Mouse (Mus musculus) stomach, embryonic 15.5 days (tissue): ENCODE measurements around the gene Pnpla7. TPM values are rescaled to one million over a fixed set of nuclear protein-coding genes. Genes with fewer than 3 reads are reported as not detected.
"Not testable (repeated sequence)": the region's sequence is repeated elsewhere in the genome, so short reads cannot be mapped to it uniquely, and the experiment has no call there.

ENCODE experiments used
- ATAC-seq: fragments of 200-750 bp; cut with Nextera tagmentation; 2 replicates; pipeline ENCODE4 v1.8.0; 2017; ENCODE audit warnings: low read depth, moderate number of reproducible peaks, moderate TSS enrichment; ENCODE audit not compliant: insufficient read depth, low FRiP score
- H3K27ac ChIP-seq: fragments of 300-500 bp; sonication (generic); 2 replicates; pipeline ENCODE4 v1.5.1; 2015; ENCODE audit warnings: mild to moderate bottlenecking, inconsistent platforms
- H3K27me3 ChIP-seq: fragments of 300-500 bp; sonication (generic); replicated peaks from 2 replicates; pipeline ENCODE4 v1.6.1; 2015; ENCODE audit warnings: inconsistent platforms
- H3K36me3 ChIP-seq: fragments of 300-500 bp; sonication (generic); 2 replicates; pipeline ENCODE4 v1.6.1; 2015; ENCODE audit warnings: inconsistent platforms
- H3K4me1 ChIP-seq: fragments of 300-500 bp; sonication (generic); 2 replicates; pipeline ENCODE4 v1.6.1; 2015; ENCODE audit warnings: inconsistent platforms
- H3K4me2 ChIP-seq: fragments of 300-500 bp; sonication (generic); 2 replicates; pipeline ENCODE4 v1.6.1; 2015; ENCODE audit warnings: mild to moderate bottlenecking, inconsistent platforms
- H3K4me3 ChIP-seq: fragments of 300-500 bp; sonication (generic); replicated peaks from 2 replicates; pipeline ENCODE4 v1.5.1; 2015; ENCODE audit warnings: inconsistent platforms
- H3K9ac ChIP-seq: fragments of 300-500 bp; sonication (generic); 2 replicates; pipeline ENCODE4 v1.6.1; 2015; ENCODE audit warnings: inconsistent platforms
- H3K9me3 ChIP-seq: fragments of 300-500 bp; sonication (generic); 2 replicates; pipeline ENCODE4 v1.6.1; 2016; ENCODE audit warnings: inconsistent platforms
- WGBS: fragments of 180-500 bp; shearing (Covaris S2); methylation state at CpG from one replicate; pipeline ENCODE4 v1.1.7; 2015; 5-methylcytosine and 5-hydroxymethylcytosine counted together
- polyA plus RNA-seq: library from polyadenylated mRNA; unstranded; fragments of >200 nt; fragmentation: Nextera tagmentation; extraction: Ambion mirVana; gene quantifications from 2 replicates; pipeline ENCODE4 v1.2.1, GENCODE M21; 2015

Gene Pnpla7
- polyA plus RNA-seq, 1 experiment from 2014 or later = 8.6 TPM

DNA sequence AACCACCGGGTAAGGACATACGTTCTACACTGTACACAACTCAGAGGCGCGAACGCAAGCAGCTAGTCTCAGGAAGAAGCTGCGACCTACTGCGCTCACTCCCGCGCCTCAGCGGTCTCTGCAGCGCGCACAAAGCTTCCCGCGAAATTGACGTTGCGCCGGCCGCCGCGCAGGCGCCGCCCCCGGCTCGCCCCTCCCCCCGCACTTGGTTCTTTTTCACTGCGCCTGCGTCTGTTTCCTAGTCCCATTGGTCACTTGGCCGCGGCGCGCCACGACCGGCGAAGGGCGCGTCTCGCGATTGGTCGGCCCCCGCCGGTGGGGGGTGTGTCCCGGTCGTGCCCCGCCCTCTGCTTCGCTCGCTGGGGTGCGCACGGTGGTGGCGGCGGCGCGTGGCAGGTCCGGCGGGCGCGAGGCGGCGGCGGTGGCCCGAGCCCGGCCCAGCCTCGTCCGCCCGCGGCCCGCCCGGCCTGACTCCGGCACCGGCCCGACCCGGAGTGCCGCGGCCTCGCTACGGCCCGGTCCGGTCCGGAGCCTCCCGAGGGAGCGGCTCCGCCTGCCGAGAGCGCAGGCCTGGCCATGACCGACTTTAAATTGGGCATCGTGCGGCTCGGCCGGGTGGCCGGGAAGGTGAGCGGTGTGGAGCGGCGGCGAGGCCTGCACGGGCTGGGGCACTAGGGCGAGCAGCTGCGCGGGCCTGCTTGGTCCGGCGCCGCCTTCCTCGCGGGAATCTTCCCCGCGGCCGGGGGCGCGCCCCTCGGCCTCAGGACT is 26.2 kb upstream of the Pnpla7 start, which contains the start of gene Zmynd19:
Gene Zmynd19 (plus strand): TSS at position 372 of the 768 bp plus-strand sequence.
- H3K9ac ChIP-seq = peak within 1 kb of the TSS; percentile 88
- H3K4me1 ChIP-seq = 0 out of 2 replicates have a peak, but pooled peaks cover 10% of the 10 kb centered on the region
- WGBS = under 1% methylated on average over 101 of the region's 108 CpGs
- peaks cover 22% of the 10 kb centered on the region for H3K36me3 ChIP-seq
- peak within 1 kb of the TSS; percentile 87 for H3K4me3 ChIP-seq
- H3K4me2 ChIP-seq = peak within 1 kb of the TSS; percentile 82
- H3K27ac ChIP-seq = peak within 1 kb of the TSS; percentile 36; the same call in 1 of the 2 replicates
- no peaks in the 10 kb centered on the region for H3K9me3 ChIP-seq
- ATAC-seq = peak; percentile 99
- H3K27me3 ChIP-seq = no peaks in the 10 kb centered on the region

- peak overlapping the region; percentile 82 for H3K4me2 ChIP-seq
- WGBS = under 1% methylated on average over 31 of the region's 31 CpGs
- H3K36me3 ChIP-seq = peaks cover 25% of the 10 kb centered on the region
- peak overlapping the region; percentile 88 for H3K9ac ChIP-seq
- 0 out of 2 replicates have a peak, but pooled peaks have one; percentile 0 for ATAC-seq
- H3K27me3 ChIP-seq = no peaks in the 10 kb centered on the region
- peak overlapping the region; percentile 36; the same call in 1 of the 2 replicates for H3K27ac ChIP-seq
- H3K4me3 ChIP-seq = peak overlapping the region; percentile 87
- H3K9me3 ChIP-seq = no peaks in the 10 kb centered on the region
- 0 out of 2 replicates have a peak, but pooled peaks cover 10% of the 10 kb centered on the region for H3K4me1 ChIP-seq
Observed at GRCm38 (mm10) chr2:24950189-24950535, 25.7 kb upstream of the Pnpla7 start.

- H3K36me3 ChIP-seq = peaks cover 41% of the 10 kb centered on the region
- WGBS = 75% methylated on average over 4 of the region's 4 CpGs
Observed at GRCm38 (mm10) chr2:24952537-24953055, 23.2 kb upstream of the Pnpla7 start.

GRCm38 (mm10) chr2:24960910-24961309 is 14.9 kb upstream of the Pnpla7 start:
- Histone ChIP-seq H3K4me2 (no peak overlapping the region), H3K27ac (no peak overlapping the region), H3K36me3 (peaks cover 38% of the 10 kb centered on the region), H3K9me3 (no peaks in the 10 kb centered on the region), H3K4me3 (no peak overlapping the region), H3K9ac (no peak overlapping the region), H3K4me1 (0 out of 2 replicates have a peak, but pooled peaks cover 7% of the 10 kb centered on the region), H3K27me3 (no peaks in the 10 kb centered on the region)
- ATAC-seq = no peak
- 32% methylated on average over 3 of the region's 3 CpGs for WGBS

More at GRCm38 (mm10) chr2:24952537-24953055, 23.2 kb upstream of the Pnpla7 start:
- Histone ChIP-seq H3K9me3 (no peaks in the 10 kb centered on the region), H3K4me3 (no peak overlapping the region), H3K9ac (no peak overlapping the region), H3K4me2 (no peak overlapping the region), H3K27ac (no peak overlapping the region), H3K27me3 (no peaks in the 10 kb centered on the region), H3K4me1 (0 out of 2 replicates have a peak, but pooled peaks cover 10% of the 10 kb centered on the region)
- ATAC-seq = no peak

- ATAC-seq = peak; percentile 88
- Histone ChIP-seq H3K4me2 (peak within 1 kb of the TSS; percentile 64), H3K9me3 (no peaks in the 10 kb centered on the region), H3K27me3 (no peaks in the 10 kb centered on the region), H3K36me3 (peaks cover 33% of the 10 kb centered on the region), H3K4me3 (peak within 1 kb of the TSS; percentile 85), H3K27ac (peak within 1 kb of the TSS; percentile 38; the same call in 1 of the 2 replicates), H3K4me1 (0 out of 2 replicates have a peak, but pooled peaks cover 7% of the 10 kb centered on the region), H3K9ac (peak within 1 kb of the TSS; percentile 73)
- WGBS = under 1% methylated on average over 28 of the region's 28 CpGs
Observed at GRCm38 (mm10) chr2:24962304-24963000, 13.4 kb upstream of the Pnpla7 start, which contains the start of gene Dph7. Gene Dph7, plus strand, starts transcription at chr2:24962400.

GRCm38 (mm10) chr2:24970386-24970785 is 5.4 kb upstream of the Pnpla7 start:
- Histone ChIP-seq H3K4me3 (no peak overlapping the region), H3K9ac (no peak overlapping the region), H3K27me3 (no peaks in the 10 kb centered on the region), H3K4me2 (no peak overlapping the region), H3K36me3 (peaks cover 47% of the 10 kb centered on the region), H3K27ac (no peak overlapping the region), H3K9me3 (no peaks in the 10 kb centered on the region), H3K4me1 (peaks cover 6% of the 10 kb centered on the region)
- no peak for ATAC-seq
- 76% methylated on average over 4 of the region's 4 CpGs for WGBS

DNA sequence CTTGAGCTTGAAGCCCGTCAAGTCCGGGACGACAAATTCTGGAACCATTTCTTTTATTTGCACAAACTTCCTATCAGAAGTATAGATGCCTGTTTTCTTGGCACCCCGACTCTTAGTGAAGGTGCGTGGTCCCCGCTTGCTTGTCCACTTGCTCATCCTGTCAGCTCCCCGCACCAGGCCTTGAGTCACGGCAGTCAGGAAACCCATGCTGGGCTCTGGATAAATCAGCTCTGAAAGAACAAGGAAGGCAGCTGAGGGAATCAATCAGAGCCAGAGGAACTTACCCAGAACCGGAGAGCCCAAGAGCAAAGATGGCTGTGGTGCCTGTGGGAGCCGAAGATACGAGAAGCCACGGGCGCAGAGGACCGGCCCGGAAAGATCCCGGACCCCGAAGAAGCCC is 1.4 kb upstream of the Pnpla7 start:
- WGBS = under 1% methylated on average over 17 of the region's 17 CpGs
- H3K9me3 ChIP-seq, ATAC-seq, H3K4me1 ChIP-seq, H3K27me3 ChIP-seq: not testable (repeated sequence)
- Histone ChIP-seq H3K9ac (peak overlapping the region; percentile 93), H3K27ac (peak overlapping the region; percentile 97), H3K36me3 (peaks cover 24% of the 10 kb centered on the region), H3K4me2 (peak overlapping the region; percentile 99), H3K4me3 (peak overlapping the region; percentile 80)

DNA sequence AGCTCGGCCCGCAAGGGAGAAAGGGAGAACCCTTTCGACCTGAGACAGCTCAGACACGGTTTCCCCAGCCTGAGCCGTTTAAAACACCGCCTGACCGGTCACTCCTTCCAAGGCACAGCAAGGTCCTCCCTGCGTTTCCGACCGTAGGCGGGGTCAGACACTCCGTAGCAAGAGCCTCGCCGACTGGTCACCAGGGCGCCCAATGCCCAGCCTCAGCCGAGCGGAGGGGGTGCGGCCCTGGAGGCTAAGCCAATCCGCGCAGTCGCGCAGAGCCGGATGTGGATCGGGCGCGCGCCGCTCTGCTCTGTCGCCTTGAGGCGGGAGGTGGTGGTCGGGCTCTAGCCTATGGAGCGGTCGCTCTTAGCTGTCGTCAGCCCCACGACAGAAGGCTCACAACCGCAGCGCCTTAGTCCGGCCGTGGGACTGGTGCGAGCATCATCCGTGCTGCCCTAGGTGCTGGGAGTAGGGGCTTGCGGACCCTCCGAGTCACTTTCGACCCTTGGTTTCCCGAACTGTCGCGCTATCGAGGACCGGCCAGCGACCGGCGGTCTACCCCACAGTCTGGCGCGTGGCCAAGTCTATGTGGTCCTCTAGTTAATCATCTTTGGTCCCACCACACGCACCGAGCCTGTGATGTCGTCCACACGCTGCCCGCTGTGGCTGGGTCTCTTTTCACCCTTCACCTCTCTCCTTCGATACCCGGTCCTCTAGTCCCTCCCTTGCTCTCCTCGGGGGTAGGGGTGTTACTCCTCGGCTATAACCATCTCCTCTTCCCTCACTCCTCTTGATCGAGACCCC is 728 bp upstream of the Pnpla7 start, which contains the start of gene Mrpl41:
Gene Mrpl41 (minus strand): TSS at position 193 of the 798 bp plus-strand sequence.
- Histone ChIP-seq H3K36me3 (peaks cover 22% of the 10 kb centered on the region), H3K4me3 (peak within 1 kb of the TSS; percentile 80), H3K9me3 (no peaks in the 10 kb centered on the region), H3K27ac (peak within 1 kb of the TSS; percentile 97), H3K4me2 (peak within 1 kb of the TSS; percentile 99), H3K4me1 (peaks cover 9% of the 10 kb centered on the region), H3K9ac (peak within 1 kb of the TSS; percentile 93), H3K27me3 (no peaks in the 10 kb centered on the region)
- peak; percentile 100 for ATAC-seq
- under 1% methylated on average over 64 of the region's 64 CpGs for whole genome bisulfite sequencing

DNA sequence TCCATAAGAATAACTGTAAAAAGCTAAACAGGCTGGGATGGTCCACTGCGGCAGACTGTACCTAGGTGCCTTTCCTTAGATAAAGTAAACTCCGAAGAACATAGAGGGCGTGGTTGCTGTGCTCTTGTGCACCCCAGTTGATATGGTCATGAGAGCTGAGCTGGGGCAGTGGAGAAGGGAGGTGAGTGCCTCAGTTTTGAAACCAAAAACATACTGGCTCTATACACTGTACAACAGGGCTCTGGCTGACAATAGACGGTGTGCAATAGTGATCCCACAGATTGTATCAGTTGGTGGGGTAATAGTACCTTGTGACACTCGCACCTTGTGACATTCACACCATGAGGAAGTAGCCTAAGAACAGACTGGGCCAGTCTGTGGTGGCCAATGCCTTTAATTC is 1.1 kb downstream of the Pnpla7 start:
- H3K27me3 ChIP-seq = no peaks in the 10 kb centered on the region
- no peak overlapping the region; the same call in 1 of the 2 replicates for H3K27ac ChIP-seq
- peaks cover 9% of the 10 kb centered on the region for H3K4me1 ChIP-seq
- no peak; the same call in 1 of the 2 replicates for ATAC-seq
- no peak overlapping the region for H3K4me3 ChIP-seq
- H3K4me2 ChIP-seq = 0 out of 2 replicates have a peak overlapping the region, but pooled peaks have one; percentile 5
- H3K9me3 ChIP-seq = no peaks in the 10 kb centered on the region
- no peak overlapping the region for H3K9ac ChIP-seq
- WGBS = 83% methylated on average over 5 of the region's 5 CpGs
- peaks cover 7% of the 10 kb centered on the region for H3K36me3 ChIP-seq

GRCm38 (mm10) chr2:24987762-24988161 is 11.9 kb downstream of the Pnpla7 start:
- Histone ChIP-seq H3K4me2 (no peak overlapping the region), H3K4me3 (no peak overlapping the region), H3K36me3 (no peaks in the 10 kb centered on the region), H3K27me3 (no peaks in the 10 kb centered on the region), H3K9ac (no peak overlapping the region), H3K4me1 (no peaks in the 10 kb centered on the region), H3K27ac (no peak overlapping the region), H3K9me3 (no peaks in the 10 kb centered on the region)
- 55% methylated on average over 2 of the region's 2 CpGs for WGBS
- no peak for ATAC-seq

DNA sequence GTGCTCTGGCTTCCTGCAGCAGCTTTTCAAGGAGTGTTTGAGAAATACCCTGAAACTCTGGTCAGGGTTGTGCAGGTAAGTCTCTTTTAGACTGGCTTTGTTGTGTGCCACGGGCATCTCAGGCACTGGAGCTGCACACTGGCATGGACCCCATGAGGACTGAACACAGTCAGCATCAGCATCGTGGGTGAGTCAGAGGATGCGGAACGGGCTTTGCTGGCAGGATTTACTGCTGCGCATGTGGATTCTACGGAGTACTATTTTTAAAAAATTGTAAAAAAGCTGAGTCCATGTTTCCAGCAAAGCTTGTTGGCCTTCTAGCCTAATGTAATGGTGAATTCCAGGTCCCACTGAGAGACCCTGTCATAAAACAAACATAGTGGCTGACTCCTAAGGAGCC is 19.5 kb downstream of the Pnpla7 start:
- H3K4me2 ChIP-seq = no peak overlapping the region
- 88% methylated on average over 6 of the region's 6 CpGs for WGBS
- no peaks in the 10 kb centered on the region for H3K27me3 ChIP-seq
- H3K36me3 ChIP-seq = no peaks in the 10 kb centered on the region
- no peak for ATAC-seq
- no peaks in the 10 kb centered on the region for H3K4me1 ChIP-seq
- H3K4me3 ChIP-seq = no peak overlapping the region
- no peak overlapping the region for H3K27ac ChIP-seq
- H3K9me3 ChIP-seq = no peaks in the 10 kb centered on the region
- H3K9ac ChIP-seq = no peak overlapping the region
